Mouse (Mus musculus): ENCODE data around the gene Ccdc170. TPM values are rescaled to one million over a fixed set of nuclear protein-coding genes. Genes with fewer than 3 reads are reported as not detected.

Ccdc170 gene
- polyA plus RNA-seq, 1 experiment from 2014 or later: 0.22 TPM

- 88% methylated on average over 4 of the region's 4 CpGs for WGBS
- ATAC-seq (ENCODE audit: low FRiP score): no peak
- no peak overlapping the region for H3K27ac ChIP-seq (replicated peaks)
- H3K4me3 ChIP-seq (replicated peaks): no peak overlapping the region
- H3K4me2 ChIP-seq: no peak overlapping the region
- no peak overlapping the region for H3K9ac ChIP-seq (replicated peaks)
- H3K27me3 ChIP-seq (replicated peaks): no peaks in the 10 kb centered on the region
- H3K9me3 ChIP-seq (replicated peaks): no peaks in the 10 kb centered on the region
- H3K4me1 ChIP-seq: no peaks in the 10 kb centered on the region
- no peaks in the 10 kb centered on the region for H3K36me3 ChIP-seq
These were observed 88.5 kb downstream of the Ccdc170 start for GRCm38 (mm10) chr10:4570778-4571177.

- WGBS: 75% methylated on average over 4 of the region's 4 CpGs
- Histone ChIP-seq H3K4me3 (replicated peaks) (no peak overlapping the region), H3K27ac (replicated peaks) (no peak overlapping the region), H3K4me2 (no peak overlapping the region), H3K27me3 (replicated peaks) (no peaks in the 10 kb centered on the region), H3K36me3 (no peaks in the 10 kb centered on the region), H3K9ac (replicated peaks) (no peak overlapping the region), H3K4me1 (no peaks in the 10 kb centered on the region), H3K9me3 (replicated peaks) (no peaks in the 10 kb centered on the region)
- no peak for ATAC-seq (ENCODE audit: low FRiP score)
These were observed 89.0 kb downstream of the Ccdc170 start for GRCm38 (mm10) chr10:4571304-4571703.

- 68% methylated on average over 5 of the region's 5 CpGs for WGBS
These were observed 99.6 kb downstream of the Ccdc170 start for GRCm38 (mm10) chr10:4581905-4582304.

GRCm38 (mm10) chr10:4586691-4587090 is 104.4 kb downstream of the Ccdc170 start:
- Histone ChIP-seq H3K9ac (replicated peaks) (no peak overlapping the region), H3K36me3 (no peaks in the 10 kb centered on the region), H3K27ac (replicated peaks) (no peak overlapping the region), H3K4me3 (replicated peaks) (no peak overlapping the region), H3K4me1 (no peaks in the 10 kb centered on the region), H3K27me3 (replicated peaks) (no peaks in the 10 kb centered on the region), H3K4me2 (no peak overlapping the region), H3K9me3 (replicated peaks) (no peaks in the 10 kb centered on the region)
- 92% methylated on average over 6 of the region's 6 CpGs for WGBS
- no peak for ATAC-seq (ENCODE audit: low FRiP score)

More at GRCm38 (mm10) chr10:4581905-4582304, 99.6 kb downstream of the Ccdc170 start:
- no peaks in the 10 kb centered on the region for H3K27me3 ChIP-seq (replicated peaks)
- H3K4me2 ChIP-seq: no peak overlapping the region
- no peaks in the 10 kb centered on the region for H3K9me3 ChIP-seq (replicated peaks)
- H3K9ac ChIP-seq (replicated peaks): no peak overlapping the region
- H3K27ac ChIP-seq (replicated peaks): no peak overlapping the region
- no peak overlapping the region for H3K4me3 ChIP-seq (replicated peaks)
- no peak for ATAC-seq (ENCODE audit: low FRiP score)
- no peaks in the 10 kb centered on the region for H3K4me1 ChIP-seq
- H3K36me3 ChIP-seq: no peaks in the 10 kb centered on the region

- Histone ChIP-seq H3K4me2 (no peak overlapping the region), H3K27me3 (replicated peaks) (no peaks in the 10 kb centered on the region), H3K9me3 (replicated peaks) (no peaks in the 10 kb centered on the region), H3K27ac (replicated peaks) (no peak overlapping the region), H3K4me3 (replicated peaks) (no peak overlapping the region), H3K9ac (replicated peaks) (no peak overlapping the region), H3K36me3 (no peaks in the 10 kb centered on the region), H3K4me1 (no peaks in the 10 kb centered on the region)
- no peak for ATAC-seq (ENCODE audit: low FRiP score)
- WGBS: 66% methylated on average over 4 of the region's 4 CpGs
These were observed 107.3 kb downstream of the Ccdc170 start for GRCm38 (mm10) chr10:4589576-4589975.

- H3K4me3 ChIP-seq (replicated peaks): no peak overlapping the region
- H3K4me2 ChIP-seq: no peak overlapping the region
- WGBS: 85% methylated on average over 8 of the region's 8 CpGs
- H3K36me3 ChIP-seq: no peaks in the 10 kb centered on the region
- ATAC-seq (ENCODE audit: low FRiP score): no peak
- H3K9me3 ChIP-seq (replicated peaks): no peaks in the 10 kb centered on the region
- no peak overlapping the region for H3K9ac ChIP-seq (replicated peaks)
- H3K27ac ChIP-seq (replicated peaks): no peak overlapping the region
- H3K27me3 ChIP-seq (replicated peaks): no peaks in the 10 kb centered on the region
- no peaks in the 10 kb centered on the region for H3K4me1 ChIP-seq
These were observed 108.7 kb downstream of the Ccdc170 start for GRCm38 (mm10) chr10:4590956-4591355.

GRCm38 (mm10) chr10:4593828-4594227 is 111.5 kb downstream of the Ccdc170 start:
- Histone ChIP-seq H3K4me3 (replicated peaks) (no peak overlapping the region), H3K4me1 (no peaks in the 10 kb centered on the region), H3K36me3 (no peaks in the 10 kb centered on the region), H3K27me3 (replicated peaks) (no peaks in the 10 kb centered on the region), H3K4me2 (no peak overlapping the region), H3K27ac (replicated peaks) (no peak overlapping the region), H3K9ac (replicated peaks) (no peak overlapping the region), H3K9me3 (replicated peaks) (no peaks in the 10 kb centered on the region)
- 87% methylated on average over 4 of the region's 4 CpGs for WGBS
- ATAC-seq (ENCODE audit: low FRiP score): no peak

- H3K4me2 ChIP-seq: no peak overlapping the region
- 88% methylated on average over 4 of the region's 4 CpGs for WGBS
- no peaks in the 10 kb centered on the region for H3K36me3 ChIP-seq
- ATAC-seq (ENCODE audit: low FRiP score): no peak
- no peaks in the 10 kb centered on the region for H3K27me3 ChIP-seq (replicated peaks)
- H3K4me1 ChIP-seq: no peaks in the 10 kb centered on the region
- H3K9me3 ChIP-seq (replicated peaks): no peaks in the 10 kb centered on the region
- no peak overlapping the region for H3K9ac ChIP-seq (replicated peaks)
- H3K4me3 ChIP-seq (replicated peaks): no peak overlapping the region
- no peak overlapping the region for H3K27ac ChIP-seq (replicated peaks)
These were observed 114.9 kb downstream of the Ccdc170 start for GRCm38 (mm10) chr10:4597211-4597610.

- H3K4me1 ChIP-seq: no peaks in the 10 kb centered on the region
- no peaks in the 10 kb centered on the region for H3K9me3 ChIP-seq (replicated peaks)
- no peak overlapping the region for H3K27ac ChIP-seq (replicated peaks)
- no peak for ATAC-seq (ENCODE audit: low FRiP score)
- H3K4me2 ChIP-seq: no peak overlapping the region
- no peaks in the 10 kb centered on the region for H3K27me3 ChIP-seq (replicated peaks)
- WGBS: 59% methylated on average over 10 of the region's 10 CpGs
- H3K9ac ChIP-seq (replicated peaks): no peak overlapping the region
- no peak overlapping the region for H3K4me3 ChIP-seq (replicated peaks)
- H3K36me3 ChIP-seq: no peaks in the 10 kb centered on the region
These were observed 116.0 kb downstream of the Ccdc170 start for GRCm38 (mm10) chr10:4598244-4598842.

GRCm38 (mm10) chr10:4598916-4599315 is 116.6 kb downstream of the Ccdc170 start:
- no peak for ATAC-seq (ENCODE audit: low FRiP score)

GRCm38 (mm10) chr10:4599591-4599990 is 117.3 kb downstream of the Ccdc170 start:
- no peaks in the 10 kb centered on the region for H3K36me3 ChIP-seq
- 78% methylated on average over 4 of the region's 4 CpGs for WGBS
- no peaks in the 10 kb centered on the region for H3K9me3 ChIP-seq (replicated peaks)
- no peak overlapping the region for H3K9ac ChIP-seq (replicated peaks)
- no peaks in the 10 kb centered on the region for H3K27me3 ChIP-seq (replicated peaks)
- no peak for ATAC-seq (ENCODE audit: low FRiP score)
- no peak overlapping the region for H3K27ac ChIP-seq (replicated peaks)
- no peak overlapping the region for H3K4me3 ChIP-seq (replicated peaks)
- H3K4me1 ChIP-seq: no peaks in the 10 kb centered on the region
- H3K4me2 ChIP-seq: no peak overlapping the region

More at GRCm38 (mm10) chr10:4598916-4599315, 116.6 kb downstream of the Ccdc170 start:
- no peaks in the 10 kb centered on the region for H3K36me3 ChIP-seq
- H3K4me3 ChIP-seq (replicated peaks): no peak overlapping the region
- no peaks in the 10 kb centered on the region for H3K4me1 ChIP-seq
- no peaks in the 10 kb centered on the region for H3K9me3 ChIP-seq (replicated peaks)
- H3K27me3 ChIP-seq (replicated peaks): no peaks in the 10 kb centered on the region
- H3K9ac ChIP-seq (replicated peaks): no peak overlapping the region
- H3K4me2 ChIP-seq: no peak overlapping the region
- H3K27ac ChIP-seq (replicated peaks): no peak overlapping the region
- 82% methylated on average over 12 of the region's 12 CpGs for WGBS

- Histone ChIP-seq H3K4me2 (no peak overlapping the region), H3K4me1 (no peaks in the 10 kb centered on the region), H3K9me3 (replicated peaks) (no peaks in the 10 kb centered on the region), H3K9ac (replicated peaks) (no peak overlapping the region), H3K36me3 (no peaks in the 10 kb centered on the region), H3K27me3 (replicated peaks) (no peaks in the 10 kb centered on the region), H3K4me3 (replicated peaks) (no peak overlapping the region), H3K27ac (replicated peaks) (no peak overlapping the region)
- ATAC-seq (ENCODE audit: low FRiP score): no peak
- 74% methylated on average over 2 of the region's 2 CpGs for WGBS
These were observed 118.6 kb downstream of the Ccdc170 start for GRCm38 (mm10) chr10:4600796-4601474.

Data from neural tube, embryonic 15.5 days (tissue).